Mouse (Mus musculus) B cell, adult 67 days (primary cell): ENCODE data around the gene Wnt10a. TPM values are rescaled to one million over a fixed set of nuclear protein-coding genes. Genes with fewer than 3 reads are reported as not detected.

Experiments used
- total RNA-seq, 2 experiments: library from RNA; stranded (reverse); gene quantifications; 4 replicates each; pipeline ENCODE4 v1.2.4; 2023

Wnt10a gene
- 1 to 10 TPM; 2.2 to 3.0 TPM for total RNA-seq

GRCm38 (mm10) chr1:74791249-74791648, at the start of gene Wnt10a:
Gene Wnt10a, plus strand, starts transcription at chr1:74791516.

DNA sequence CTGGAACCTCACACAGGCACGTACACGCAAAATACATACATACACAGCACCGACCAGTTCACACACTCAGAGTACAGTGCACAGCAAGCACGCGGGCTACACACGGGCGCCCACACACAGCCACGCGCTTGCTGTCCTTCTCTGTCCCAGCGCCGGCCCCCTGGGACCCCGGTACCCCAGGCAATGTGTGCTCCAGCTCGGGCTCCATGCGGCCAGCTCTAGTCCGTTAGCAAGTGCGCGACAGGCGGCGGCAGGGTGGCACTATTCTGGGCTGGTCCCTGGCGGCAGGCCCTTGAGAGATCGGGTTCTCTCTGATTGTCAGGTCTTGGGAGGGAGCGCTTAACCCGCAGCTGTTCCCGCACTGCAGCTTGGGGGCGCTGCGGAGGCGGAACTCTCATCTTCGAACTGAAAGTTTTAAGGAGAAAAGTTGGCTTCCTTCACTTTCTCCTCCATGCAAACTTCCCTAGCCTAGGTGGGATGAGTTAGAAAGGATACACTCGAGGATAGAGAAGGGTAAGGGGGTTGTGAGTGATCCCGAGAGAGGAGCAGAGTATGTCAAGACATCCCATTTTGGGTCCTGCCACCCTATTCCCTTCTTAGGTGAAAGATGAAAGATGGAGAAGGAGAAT, 42.6 kb upstream of the Wnt10a start, which contains the start of gene Prkag3:
Gene Prkag3, minus strand, starts transcription at position 579 of the 629 bp plus-strand sequence.

DNA sequence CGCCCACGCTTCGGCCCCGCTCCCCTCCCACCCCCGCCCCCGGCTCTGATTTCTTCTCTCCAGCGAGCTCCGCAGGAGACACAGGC, 19.6 kb upstream of the Wnt10a start, which contains the start of gene Wnt6:
Gene Wnt6, plus strand, starts transcription at position 48 of the 86 bp plus-strand sequence.

Other genes starting within 250 kb of the Wnt10a start
- under 1 TPM; 0.29 to 0.80 TPM for gene Plcd4, start 248.6 kb upstream of the Wnt10a start, total RNA-seq
- gene Usp37, start 247.2 kb upstream of the Wnt10a start, total RNA-seq, result 10 to 100 TPM; 27.2 to 37.4 TPM
- gene Zfp142, start 203.3 kb upstream of the Wnt10a start, total RNA-seq, result 10 to 100 TPM; 44.8 to 46.3 TPM
- gene Bcs1l, start 203.2 kb upstream of the Wnt10a start, total RNA-seq, result 10 to 100 TPM in 1 of 2 experiments, 1 to 10 TPM in 1; 9.2 to 12.7 TPM
- gene Rnf25, start 190.1 kb upstream of the Wnt10a start, total RNA-seq, result 10 to 100 TPM; 65.3 to 66.4 TPM
- under 1 TPM in 1 of 2 experiments, not detected in 1; 0.75 TPM for gene Stk36, start 190.1 kb upstream of the Wnt10a start, total RNA-seq
- 10 to 100 TPM; 47.2 to 51.5 TPM for gene Ttll4, start 129.8 kb upstream of the Wnt10a start, total RNA-seq
- gene Cyp27a1, start 77.9 kb upstream of the Wnt10a start, total RNA-seq, result 10 to 100 TPM; 16.2 to 18.0 TPM
- not detected for gene Prkag3, start 42.3 kb upstream of the Wnt10a start, total RNA-seq
- not detected for gene Wnt6, start 19.6 kb upstream of the Wnt10a start, total RNA-seq
- not detected for gene Cdk5r2, start 63.4 kb downstream of the Wnt10a start, total RNA-seq
- not detected for gene Fev, start 93.9 kb downstream of the Wnt10a start, total RNA-seq
- not detected for gene Cryba2, start 101.6 kb downstream of the Wnt10a start, total RNA-seq
- not detected for gene Cfap65, start 144.1 kb downstream of the Wnt10a start, total RNA-seq
- under 1 TPM in 1 of 2 experiments, not detected in 1; 0.49 TPM for gene Ihh, start 160.2 kb downstream of the Wnt10a start, total RNA-seq